Mouse (Mus musculus): ENCODE results near the gene Tns1. TPM values are rescaled to one million over a fixed set of nuclear protein-coding genes. Genes with fewer than 3 reads are reported as not detected.

The Tns1 gene
- total RNA-seq, 2 experiments from 2014 or later: 672 to 786 TPM

DNA sequence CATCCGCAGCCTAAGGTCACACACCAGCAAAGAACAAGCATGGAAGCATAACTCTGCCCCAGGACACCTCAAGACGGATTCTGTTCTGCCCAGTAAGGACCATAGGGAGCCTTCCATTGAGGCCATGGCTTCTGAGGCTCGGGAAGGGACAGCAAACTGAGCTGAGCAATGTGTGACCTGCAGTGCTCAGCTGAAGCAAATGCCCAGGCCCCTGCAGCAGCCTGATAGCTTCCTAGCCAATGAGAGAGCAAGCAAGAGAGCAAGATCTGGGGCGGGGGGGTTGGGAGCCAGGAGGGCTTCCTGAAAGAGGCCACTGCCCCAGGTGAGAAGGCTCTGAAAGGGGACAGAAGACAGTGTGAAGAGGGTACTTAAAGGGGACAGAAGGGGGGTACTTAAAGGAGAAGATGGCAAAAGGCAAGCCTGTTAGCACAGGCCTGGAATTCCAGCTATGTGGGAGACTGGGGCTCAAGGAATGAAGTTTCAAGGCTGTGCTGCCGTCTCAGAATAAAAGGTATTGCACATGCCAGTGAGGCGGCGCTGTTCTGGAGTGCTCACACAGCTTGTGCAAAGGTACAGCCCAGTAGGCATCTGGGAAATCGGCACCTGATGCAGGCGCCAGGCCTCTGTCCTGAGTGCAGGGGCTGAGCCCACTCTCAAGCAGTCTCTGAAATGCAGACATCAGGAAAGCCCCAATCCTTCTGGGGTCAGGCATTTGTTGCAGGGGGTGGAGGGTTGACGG is 99.6 kb downstream of the Tns1 start:
- DNase-seq: no peak

DNA sequence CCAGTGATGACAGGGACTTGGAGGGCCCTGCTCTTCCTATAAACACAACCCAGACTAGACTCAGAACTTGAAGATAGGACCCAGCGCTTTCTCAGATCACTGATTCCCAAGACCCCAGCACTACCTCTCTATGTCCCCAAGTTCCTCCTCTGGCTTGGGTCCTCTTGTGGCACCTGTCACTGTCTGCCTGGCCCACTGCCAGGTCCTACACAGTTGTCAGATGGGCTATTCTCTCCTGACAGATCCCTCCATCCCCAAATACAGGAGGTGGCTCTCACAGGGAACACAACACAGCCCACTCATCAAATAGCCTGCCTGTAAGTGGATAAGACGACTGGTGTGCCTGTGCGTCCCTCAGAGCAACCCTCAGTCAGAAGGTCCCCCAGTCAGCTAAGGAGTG is 101.3 kb downstream of the Tns1 start:
- intact Hi-C loops (cut with DNase I): no loop called here
- DNase-seq: no peak

More for the DNA sequence above, 99.6 kb downstream of the Tns1 start:
- intact Hi-C loops (cut with DNase I): no loop called here

DNA sequence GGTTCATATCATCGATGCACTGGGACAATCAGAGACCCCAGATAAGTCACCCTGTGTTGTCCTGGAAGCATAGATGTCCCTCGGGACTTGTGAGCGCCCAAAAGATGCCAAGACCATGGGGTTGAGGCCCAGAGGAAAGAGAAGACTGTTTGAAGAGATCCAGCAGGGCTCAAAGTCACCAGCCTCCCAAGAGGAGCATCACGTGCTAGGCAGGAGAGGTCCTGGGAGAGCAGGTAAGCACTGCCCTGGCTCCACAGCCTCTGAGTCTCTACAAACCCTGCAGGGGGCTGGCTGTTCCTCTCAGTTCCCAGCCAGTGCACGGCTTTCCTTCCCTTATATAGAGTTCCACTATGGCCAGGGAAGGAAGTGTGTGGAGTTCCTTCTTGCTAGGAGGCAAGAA is 101.7 kb downstream of the Tns1 start:
- intact Hi-C loops (cut with DNase I): no loop called here
- DNase-seq: no peak

DNA sequence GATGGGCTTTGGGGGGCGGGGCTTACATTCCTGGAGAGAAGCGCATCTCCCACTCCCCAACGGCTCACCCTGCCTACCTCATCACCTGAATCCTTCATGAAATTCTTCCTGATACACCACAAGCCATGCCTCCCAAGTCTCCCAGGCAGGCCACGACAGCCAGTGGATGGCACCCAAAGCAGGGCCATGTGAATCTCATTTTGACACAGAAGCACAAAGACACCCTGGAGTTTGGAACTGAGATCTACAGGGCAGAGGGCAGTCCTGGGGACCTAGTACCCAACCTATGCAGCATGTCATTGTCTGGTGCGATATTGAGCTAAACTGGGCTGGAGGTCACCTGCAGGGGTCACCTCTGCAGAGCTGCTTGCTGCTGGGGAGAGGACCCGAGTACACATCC is 104.0 kb downstream of the Tns1 start:
- DNase-seq: no peak
- intact Hi-C loops (cut with DNase I): no loop called here

DNA sequence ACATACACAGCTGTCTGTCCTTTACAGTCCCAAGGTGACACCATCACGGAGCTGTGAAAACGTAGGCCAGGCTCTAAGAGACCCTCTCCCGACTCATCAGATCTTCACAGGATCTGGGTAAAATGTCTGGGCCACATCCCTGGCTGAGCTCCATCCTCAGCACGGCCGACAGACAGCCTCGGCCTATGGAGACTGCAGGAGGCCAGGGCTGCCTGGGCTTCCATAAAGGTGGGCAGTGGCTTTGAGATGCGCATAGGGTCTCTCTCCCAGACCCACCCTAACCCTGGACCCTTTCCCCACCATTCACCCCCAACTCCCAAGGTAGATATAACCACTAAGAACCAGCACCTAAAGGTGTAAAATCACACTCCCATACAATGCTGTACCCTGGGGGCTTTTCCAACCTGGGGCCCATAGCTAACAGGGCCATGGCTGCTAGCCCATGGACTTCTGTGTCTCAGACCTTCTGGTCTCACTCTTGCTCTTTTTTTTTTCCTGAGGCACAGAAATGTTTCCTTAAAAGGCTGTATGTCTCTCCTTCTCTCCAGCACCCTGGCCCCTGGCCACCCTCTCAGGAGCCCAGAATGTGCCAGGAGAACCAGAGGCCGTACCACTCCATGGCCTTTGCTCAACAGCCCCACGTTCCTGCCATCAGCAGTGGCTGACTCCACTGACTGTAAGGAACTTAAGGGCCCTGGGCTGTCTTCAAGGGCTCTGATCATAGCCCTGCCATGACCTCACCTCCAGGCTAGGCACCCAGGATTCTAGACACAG is 106.7 kb downstream of the Tns1 start:
- intact Hi-C loops (cut with DNase I): no loop called here
- DNase-seq: peak in 1 of 2 experiments; percentile 59

DNA sequence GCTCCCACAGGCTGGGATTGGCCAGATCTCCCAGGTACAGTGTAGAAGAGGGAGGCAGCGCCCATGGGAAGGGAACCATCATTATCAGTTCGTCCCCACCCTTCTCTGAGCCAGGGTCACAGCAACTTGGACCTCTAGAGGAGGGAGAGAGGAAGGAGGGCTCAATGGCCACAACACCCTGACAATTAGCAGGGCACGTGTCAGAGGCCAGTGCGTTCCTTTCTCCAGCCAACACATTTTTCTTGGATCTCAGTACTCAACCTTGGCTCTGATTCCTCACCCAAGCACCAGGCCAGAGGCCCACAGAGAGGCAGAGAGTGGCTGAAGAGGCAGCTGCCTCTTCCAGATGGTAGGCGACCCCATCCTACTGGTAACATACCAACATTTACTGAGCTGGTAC is 107.6 kb downstream of the Tns1 start:
- peak in 1 of 2 experiments; percentile 69 for DNase-seq
- intact Hi-C loops (cut with DNase I): no loop called here

DNA sequence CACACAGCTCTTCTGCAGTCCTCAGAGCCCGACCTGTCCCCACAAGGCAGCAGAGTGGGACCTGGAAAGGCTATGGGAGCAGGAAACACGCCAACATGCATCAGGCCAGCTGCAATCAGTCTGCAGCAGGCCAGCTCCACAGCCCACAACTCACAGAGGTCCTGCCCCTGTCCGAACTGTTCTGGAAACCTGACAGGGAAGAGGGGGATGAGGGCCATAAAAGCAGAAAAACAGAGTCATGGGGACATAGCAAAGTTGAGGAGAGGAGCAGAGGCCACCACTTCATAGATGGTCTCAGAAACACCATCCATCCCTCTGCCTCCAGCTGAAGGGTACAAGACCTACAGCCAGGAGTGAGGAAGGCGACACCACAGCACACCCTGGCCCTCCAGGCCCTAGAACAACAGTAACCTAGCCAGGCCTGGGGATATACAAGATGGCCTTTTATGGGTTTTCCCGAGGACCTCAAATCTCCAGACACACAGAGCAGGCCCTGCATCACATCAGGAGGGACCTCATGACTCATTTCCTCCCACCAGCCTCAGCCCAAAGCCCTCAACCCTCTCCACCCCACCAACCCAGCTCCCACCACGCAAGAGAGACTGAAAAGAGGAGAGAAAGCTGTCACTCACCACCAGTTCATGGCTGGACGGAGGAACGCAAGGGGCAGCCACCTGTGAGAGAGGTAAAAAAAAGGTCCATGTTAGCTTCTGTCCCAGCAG is 108.6 kb downstream of the Tns1 start:
- intact Hi-C loops (cut with DNase I): no loop called here
- DNase-seq: peak in 1 of 2 experiments; percentile 65

DNA sequence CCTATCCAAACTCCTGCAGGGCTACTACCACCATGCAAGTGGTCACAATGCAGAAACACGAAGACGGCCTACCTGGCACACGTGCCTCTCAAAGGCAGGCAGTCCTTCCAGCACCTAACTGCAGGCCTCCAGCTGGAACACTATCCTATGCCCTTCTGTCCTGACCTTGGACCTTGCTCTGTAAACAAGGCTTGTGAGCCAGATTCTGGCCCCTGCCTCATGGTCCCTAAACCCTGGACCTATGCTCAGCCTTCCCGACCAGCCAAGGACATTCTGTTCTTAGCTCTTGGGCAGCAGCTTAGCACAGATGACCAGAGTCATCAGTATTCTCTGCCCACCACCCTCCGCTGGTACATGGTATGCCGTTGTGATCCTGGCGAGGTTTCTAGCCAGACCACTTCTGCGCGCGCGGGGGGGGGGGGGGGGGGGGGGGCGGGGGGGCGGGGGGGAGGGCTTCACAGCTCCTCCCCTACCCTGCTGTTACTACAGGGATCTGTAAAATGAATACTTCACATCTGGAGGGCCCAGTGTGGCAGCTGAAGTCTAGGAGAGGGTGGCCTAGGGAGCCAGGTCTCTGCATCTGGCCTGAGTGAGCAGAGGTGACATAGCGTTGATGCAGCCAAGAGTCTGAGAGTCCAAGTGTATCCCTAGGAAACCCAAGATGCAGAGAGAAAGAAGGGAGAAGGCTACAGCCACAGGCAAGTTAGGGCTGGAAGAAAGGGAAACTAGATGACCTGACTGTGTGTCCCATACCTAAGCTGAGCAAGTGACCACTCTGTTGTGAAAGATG is 109.5 kb downstream of the Tns1 start:
- intact Hi-C loops (cut with DNase I): no loop called here
- peak in 1 of 2 experiments; percentile 70 for DNase-seq

DNA sequence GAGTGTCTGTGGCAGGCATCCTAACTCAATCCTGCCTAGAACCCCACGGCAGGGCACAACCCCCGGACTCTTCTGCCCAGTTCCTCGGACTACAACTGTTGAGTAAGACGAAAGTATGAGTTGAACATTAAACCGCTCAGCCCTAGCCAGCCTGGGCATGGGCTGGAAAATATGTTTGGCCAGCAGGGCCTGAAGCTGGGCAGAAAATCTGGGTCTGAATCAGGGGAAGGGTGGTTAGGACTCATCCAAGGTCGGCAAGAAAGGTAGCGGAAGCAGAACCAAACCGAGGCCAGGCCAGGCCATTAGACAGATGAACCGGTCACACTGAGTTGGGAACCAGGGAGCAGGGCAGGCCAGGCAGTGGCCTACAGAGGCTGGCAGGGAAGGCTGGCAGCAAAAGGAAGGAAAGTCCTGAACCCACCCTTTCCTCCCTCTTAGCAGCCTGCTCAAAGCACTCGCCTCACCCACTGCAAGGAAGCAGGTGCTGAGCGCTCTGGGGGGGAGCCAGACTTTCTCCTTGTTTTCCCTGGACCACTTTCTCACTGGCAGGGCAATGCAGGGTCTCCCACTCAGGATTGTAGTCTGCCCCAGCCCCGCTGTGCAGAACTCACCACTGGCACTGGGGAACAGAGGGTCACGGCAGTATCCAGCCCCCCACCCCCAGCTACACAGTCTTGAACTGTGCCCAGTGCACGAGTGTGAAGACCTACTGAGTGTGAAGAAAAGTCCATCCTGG is 110.8 kb downstream of the Tns1 start:
- no peak for DNase-seq
- intact Hi-C loops (cut with DNase I): no loop called here

DNA sequence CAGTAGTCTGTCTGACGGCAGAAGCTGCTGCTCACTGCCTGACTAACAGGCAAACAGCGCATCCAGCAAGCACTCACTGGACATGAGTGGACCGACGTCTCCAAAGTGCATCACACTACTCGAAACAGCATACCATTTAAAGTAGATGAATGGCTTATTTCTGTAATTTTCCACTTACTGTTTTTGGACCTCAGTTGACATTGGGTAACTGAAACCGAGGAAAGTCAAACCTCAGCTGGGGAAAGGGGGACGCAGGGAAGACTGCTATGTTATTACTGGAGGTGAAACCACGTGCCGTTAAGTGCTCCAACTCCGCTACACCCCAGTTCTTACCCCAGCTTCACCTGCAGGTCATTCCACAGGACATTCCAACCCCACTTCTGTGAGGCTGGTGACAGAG is 111.5 kb downstream of the Tns1 start:
- no peak for DNase-seq
- intact Hi-C loops (cut with DNase I): no loop called here

DNA sequence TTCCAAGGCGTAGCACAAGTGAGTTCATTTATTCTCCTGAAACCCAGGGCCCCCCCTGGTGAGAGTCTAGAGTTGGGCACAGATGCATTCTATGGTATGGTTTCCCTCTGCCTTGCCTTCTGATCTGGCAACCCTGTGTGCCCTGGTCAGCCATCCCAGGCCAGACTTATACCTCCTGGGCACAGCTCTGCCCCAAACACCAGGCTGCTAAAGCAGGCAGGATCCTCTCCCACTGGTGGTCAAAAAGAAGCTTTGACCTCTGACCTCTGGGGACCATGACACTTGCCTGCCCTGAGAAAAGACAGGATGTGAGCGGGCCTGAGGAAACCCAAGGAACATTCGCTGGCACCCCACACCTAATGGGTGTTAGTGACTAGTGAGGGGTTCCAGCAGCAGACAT is 114.8 kb downstream of the Tns1 start:
- no peak for DNase-seq
- intact Hi-C loops (cut with DNase I): no loop called here

DNA sequence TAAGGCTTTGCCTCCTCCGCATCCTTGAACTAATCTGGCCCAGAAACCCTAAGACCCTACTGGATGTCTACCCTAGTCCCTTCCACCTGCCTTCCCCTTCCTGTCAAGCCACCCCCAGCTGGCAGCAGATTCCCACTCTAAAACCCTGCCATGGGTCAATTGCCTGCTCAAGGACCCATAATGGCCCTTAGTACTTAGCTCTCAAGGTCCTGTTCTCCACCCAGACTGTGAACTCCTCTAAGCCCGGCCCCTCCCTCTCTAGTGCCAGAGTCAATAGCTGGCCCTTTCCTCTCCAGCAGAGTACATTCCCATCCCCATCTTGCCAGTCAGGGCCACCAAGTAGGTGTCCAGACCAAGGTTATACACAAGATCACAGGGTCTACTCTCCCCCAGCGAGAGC is 115.3 kb downstream of the Tns1 start:
- intact Hi-C loops (cut with DNase I): no loop called here
- DNase-seq: no peak

DNA sequence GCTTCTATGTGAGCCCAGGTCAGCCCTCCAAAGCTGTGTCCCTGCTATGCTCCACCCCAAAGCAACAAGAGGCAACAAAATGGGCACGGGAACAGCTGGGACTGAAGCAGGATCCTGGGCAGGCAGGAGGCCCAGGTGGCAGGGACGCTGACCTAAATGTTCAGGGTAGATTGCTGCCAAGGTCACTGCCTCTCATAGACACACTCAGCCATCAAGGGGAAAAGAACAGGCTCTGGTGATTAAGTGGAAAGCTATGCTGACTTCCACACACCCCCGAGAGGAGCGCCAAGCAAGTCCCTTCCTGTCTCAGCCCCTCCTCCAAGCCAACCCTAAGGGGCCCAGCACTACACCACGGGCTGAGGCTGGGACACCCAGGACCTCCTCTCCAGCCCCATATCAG is 115.8 kb downstream of the Tns1 start:
- intact Hi-C loops (cut with DNase I): no loop called here
- peak; percentile 62 to 79 for DNase-seq

DNA sequence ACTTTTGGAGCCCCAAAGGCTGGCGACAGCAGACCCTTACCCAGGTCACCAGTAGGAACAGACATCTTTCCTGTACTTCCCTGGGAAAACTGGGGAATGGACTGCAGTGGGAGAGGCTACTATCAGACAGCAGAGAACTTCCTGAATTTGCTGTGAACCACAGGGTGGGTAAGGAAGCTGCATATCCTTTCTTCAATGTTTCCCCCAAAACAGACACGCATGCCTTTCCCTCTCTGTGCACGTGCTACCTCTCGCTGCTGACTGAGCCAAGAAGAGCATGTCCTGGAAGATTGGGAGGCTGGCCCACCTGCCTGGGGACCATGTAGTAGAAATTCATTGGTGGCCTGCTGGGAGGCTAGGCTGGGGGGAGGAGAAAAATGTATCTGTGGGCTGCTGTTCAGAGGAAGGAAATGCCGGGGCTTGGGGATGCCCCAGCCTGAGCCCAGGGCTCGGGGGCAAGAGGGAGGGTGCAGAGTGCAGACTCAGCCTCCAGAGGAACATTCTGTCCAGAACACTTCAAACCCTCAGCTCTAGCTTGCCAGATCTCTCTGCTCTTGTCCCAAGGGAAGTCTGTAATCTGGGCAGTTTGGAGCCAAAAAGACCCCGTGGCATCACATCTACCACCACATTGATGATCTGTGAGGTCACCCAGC is 116.7 kb downstream of the Tns1 start:
- peak; percentile 63 to 72 for DNase-seq
- intact Hi-C loops (cut with DNase I): no loop called here

DNA sequence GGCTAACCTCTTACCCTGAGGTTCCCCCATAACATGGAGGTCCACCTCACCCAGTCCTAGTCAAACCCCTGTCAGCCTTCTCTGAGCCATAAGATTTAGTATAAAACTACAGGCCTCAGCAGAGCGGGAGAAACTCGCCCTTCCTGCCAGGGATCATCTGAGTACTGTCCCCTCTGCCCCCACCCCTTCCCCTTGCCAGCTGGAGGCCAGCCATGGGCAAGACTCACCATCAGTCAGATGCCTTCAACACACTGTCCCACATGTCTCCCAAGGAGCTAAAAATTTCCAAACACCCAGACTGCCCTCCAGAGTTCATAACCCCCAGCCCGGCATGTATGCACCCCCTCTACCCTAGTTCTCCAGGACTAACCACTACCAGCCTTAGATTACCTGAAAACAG is 119.2 kb downstream of the Tns1 start:
- peak; percentile 64 to 72 for DNase-seq
- intact Hi-C loops (cut with DNase I): no loop called here

DNA sequence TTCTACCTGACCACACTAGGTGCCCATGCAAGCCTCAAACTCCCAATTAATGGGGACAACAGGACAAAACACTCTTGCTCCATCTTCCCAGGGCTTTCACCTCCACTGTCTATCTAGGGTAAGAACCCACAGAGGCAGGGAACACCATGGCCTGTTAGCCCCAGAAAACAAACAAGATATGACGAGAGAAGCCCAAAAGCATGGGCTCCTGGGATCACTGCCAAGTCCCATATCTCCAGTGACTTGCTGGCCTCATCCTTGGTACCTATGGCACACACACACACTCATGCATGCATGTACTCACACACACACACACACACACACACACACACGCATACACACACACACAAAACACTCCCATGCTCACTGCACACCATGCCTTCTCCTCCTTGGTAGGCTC is 120.5 kb downstream of the Tns1 start:
- intact Hi-C loops (cut with DNase I): no loop called here
- no peak for DNase-seq

DNA sequence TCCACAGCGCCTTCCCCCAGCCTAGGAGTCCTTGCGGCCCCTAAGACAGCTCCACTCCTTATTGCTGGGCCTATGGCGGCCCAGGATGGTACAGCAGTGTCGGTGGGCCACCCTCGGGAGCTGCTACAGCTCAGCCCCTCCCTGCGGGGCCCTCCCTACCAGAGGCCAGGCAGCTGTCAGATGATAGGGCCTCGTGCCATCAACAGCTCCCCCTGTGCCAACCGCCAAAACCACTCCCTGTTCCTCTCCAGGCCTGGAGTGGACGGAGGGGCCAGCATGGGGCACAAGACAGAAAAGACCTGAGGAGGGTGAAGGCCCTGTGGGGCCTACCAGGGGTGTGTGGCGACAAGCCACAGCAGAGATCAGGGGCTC is 122.8 kb downstream of the Tns1 start:
- intact Hi-C loops (cut with DNase I): no loop called here
- peak; percentile 64 to 74 for DNase-seq

DNA sequence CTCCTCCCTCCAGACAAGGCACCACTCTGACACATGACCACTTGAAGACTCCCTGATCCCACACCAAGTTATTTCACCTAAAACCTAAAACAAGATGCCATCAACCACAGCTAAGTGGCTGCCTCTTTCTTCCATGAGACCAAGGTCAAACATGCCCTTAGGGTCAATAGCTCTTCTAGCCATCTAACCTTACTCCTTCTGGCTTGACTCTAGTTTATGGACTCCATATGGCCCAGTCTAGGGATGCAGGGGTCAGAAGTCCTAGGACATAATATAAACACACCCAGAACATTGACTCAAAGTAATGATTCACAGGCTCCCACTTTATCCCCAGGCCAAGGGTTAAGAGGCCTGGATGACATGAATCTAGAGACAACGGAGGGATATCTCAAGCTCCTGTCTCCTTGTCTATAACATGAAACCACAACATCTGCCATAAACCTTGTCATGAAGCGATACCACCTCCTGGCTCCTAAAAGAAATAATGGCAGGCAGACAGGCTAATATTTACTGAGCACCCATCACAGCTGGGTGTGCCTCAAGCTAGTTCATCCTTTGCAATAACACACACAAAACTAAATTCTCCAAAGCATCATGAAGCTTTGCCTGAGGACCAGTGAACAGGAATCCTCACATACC is 123.3 kb downstream of the Tns1 start:
- intact Hi-C loops (cut with DNase I): loop anchor here (1.0 kb wide), 2 partner anchors 26 to 30 kb away; no protein-coding TSS in a partner anchor
- no peak for DNase-seq

DNA sequence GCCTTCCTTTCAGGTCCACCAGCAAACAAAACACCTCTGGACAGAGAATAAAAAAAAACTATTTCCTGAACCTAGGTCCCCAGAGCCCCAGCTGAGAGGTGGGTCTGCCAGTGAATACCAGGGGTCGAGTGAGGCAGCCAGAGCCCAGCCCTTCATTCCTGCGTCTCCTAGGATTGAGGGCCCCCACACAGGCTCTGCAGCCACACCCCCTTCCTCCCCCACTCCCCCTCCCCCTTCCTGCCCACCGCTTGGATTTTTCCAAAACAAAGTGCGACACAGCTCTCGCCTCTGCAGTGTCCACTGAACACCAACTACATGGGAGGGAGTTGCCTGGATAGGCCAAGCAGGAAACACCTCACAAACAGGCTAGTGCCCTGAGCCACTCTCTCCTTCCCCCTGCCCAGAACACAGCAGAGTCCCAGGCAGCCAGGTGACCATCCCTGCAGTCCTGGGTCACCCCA is 124.0 kb downstream of the Tns1 start:
- DNase-seq: peak; percentile 59 to 74
- intact Hi-C loops (cut with DNase I): loop anchor here (1.0 kb wide), 2 partner anchors 27 to 31 kb away; no protein-coding TSS in a partner anchor

All from heart, postnatal 36 days (tissue).